Mouse (Mus musculus) cortical plate, adult 2 months (tissue): ENCODE data around the gene Cyp51. TPM values are rescaled to one million over a fixed set of nuclear protein-coding genes. Genes with fewer than 3 reads are reported as not detected.
"Not testable (repeated sequence)": the region's sequence is repeated elsewhere in the genome, so short reads cannot be mapped to it uniquely, and the experiment has no call there.

ENCODE experiments used
- H3K27ac ChIP-seq: fragments of 200-500 bp; 2 replicates; pipeline ENCODE4 v1.5.1; 2012; ENCODE audit warnings: low read length, control low read depth, inconsistent platforms; ENCODE audit not compliant: insufficient read depth
- H3K4me1 ChIP-seq: fragments of 200-500 bp; 2 replicates; pipeline ENCODE4 v1.6.1; 2011; ENCODE audit warnings: low read length; ENCODE audit not compliant: control insufficient read depth, insufficient read depth
- H3K4me3 ChIP-seq: fragments of 200-500 bp; 2 replicates; pipeline ENCODE4 v1.5.1; 2011; ENCODE audit warnings: mild to moderate bottlenecking, low read length, control low read depth; ENCODE audit not compliant: insufficient read depth
- CTCF ChIP-seq: fragments of 200-500 bp; IDR thresholded peaks from 2 replicates; pipeline ENCODE4 v1.5.1; 2011; ENCODE audit warnings: mild to moderate bottlenecking, control low read depth, low read length; ENCODE audit not compliant: insufficient read depth; ENCODE audit errors: extremely low read depth
- POLR2A ChIP-seq: fragments of 200-500 bp; IDR thresholded peaks from 2 replicates; pipeline ENCODE4 v1.6.1; 2011; ENCODE audit warnings: mild to moderate bottlenecking, low read length, control low read depth; ENCODE audit not compliant: insufficient read depth; ENCODE audit errors: extremely low read depth
- polyA plus RNA-seq: library from polyadenylated mRNA; depleted of rRNA; stranded (reverse); fragments of >200 nt; gene quantifications from 2 replicates; pipeline ENCODE4 v1.2.3, GENCODE M21; 2012; rRNA removed

Cyp51 gene
- polyA plus RNA-seq, result 55.4 and 67.2 TPM in 2 replicates

DNA sequence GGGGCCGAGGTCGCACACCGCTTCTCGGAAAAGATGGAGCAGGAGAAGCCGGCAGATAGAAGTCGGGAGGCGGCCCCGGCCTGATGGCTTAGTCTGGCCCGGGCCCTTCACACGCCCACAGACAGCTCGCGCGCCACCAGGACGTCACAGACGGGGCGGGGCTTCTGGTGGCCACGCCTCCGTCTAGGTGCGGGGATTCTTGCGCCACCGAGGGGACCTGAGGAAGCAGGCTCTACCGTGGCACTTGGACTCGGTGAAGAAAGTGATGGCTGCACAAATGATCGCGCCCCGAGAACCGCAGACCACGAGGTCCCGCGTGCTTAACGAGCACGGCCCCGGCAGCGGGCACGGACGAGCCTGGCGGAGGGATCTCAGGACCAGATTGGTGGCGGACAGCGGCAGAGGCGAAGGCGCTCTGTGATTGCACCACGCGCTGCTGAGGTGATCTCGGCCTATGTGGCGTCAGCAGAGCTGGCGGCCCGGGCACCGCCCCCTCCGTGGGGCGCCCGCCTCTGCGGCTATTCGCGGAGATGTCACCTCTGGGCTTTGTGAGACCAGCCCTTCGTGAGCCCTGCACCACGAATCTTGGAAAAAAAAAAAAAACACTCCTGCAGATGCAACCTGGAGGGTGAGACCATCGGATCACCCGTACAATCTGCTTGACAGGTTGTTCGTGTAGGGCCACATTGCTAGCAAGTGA lies at the start of gene Cyp51:
TSS of gene Cyp51 (minus strand) at position 406 of the 700 bp plus-strand sequence.
- no peaks in the 10 kb centered on the region; the same call in 1 of the 2 replicates for H3K4me1 ChIP-seq
- H3K4me3 ChIP-seq, result peak within 1 kb of the TSS; percentile 95
- H3K27ac ChIP-seq, result peak within 1 kb of the TSS; percentile 97
- TF ChIP-seq POLR2A (peak; percentile 66; the same call in 1 of the 2 replicates), CTCF (no peak)

DNA sequence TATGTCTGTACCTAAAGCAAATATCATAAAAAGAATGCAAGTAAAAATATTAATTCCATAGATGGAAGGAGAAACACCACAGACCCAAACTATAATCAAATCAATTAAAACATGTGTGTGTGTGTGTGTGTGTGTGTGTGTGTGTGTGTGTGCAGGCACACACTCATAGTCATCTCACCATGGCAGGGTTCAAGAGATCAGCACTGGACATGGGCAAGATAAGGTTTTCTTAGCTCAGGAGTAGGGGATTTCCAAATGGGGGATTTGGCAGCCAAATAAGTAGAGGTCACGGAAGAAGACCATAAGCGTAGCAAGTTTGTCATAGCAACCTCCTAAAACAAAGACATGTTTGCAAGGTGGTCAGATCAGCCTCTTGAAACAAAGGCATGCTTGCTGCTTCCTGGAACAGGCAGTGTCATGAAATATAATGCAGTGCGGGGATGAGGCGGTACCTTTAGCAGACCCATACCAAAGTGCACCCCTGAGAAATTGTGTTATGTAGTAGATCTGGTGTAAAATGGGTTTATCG lies 8.1 kb upstream of the Cyp51 start:
- no peaks in the 10 kb centered on the region for H3K4me1 ChIP-seq
- H3K27ac ChIP-seq, result no peak overlapping the region
- no peak for TF ChIP-seq CTCF
- no peak for TF ChIP-seq POLR2A
- H3K4me3 ChIP-seq, result no peak overlapping the region

DNA sequence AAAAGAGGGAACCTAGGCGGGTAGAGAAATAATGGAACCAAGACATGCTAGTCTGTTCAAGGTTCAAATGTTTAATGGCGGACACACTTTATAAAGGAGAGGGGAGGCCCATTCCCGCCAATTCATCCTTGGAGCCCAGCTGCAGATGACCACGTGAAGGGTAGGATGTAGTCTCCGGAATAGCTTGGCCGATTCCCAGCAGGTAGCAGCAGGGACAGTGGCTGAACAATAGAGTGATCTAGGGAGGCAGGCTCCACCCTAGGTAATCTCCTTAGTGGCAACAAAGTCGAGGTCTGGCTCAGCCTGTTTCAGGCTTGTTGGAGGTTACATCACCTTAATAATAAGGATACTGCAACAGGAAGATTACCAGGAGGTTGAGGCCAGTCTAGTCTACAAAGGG lies 2.5 kb upstream of the Cyp51 start:
- not testable (repeated sequence) for H3K27ac ChIP-seq, H3K4me1 ChIP-seq, H3K4me3 ChIP-seq

- no peaks in the 10 kb centered on the region; the same call in 1 of the 2 replicates for H3K4me1 ChIP-seq
- H3K27ac ChIP-seq, result no peak overlapping the region
- no peak overlapping the region for H3K4me3 ChIP-seq
- no peak for TF ChIP-seq POLR2A
These were observed 1.2 kb upstream of the Cyp51 start for GRCm38 (mm10) chr5:4105651-4106186.

DNA sequence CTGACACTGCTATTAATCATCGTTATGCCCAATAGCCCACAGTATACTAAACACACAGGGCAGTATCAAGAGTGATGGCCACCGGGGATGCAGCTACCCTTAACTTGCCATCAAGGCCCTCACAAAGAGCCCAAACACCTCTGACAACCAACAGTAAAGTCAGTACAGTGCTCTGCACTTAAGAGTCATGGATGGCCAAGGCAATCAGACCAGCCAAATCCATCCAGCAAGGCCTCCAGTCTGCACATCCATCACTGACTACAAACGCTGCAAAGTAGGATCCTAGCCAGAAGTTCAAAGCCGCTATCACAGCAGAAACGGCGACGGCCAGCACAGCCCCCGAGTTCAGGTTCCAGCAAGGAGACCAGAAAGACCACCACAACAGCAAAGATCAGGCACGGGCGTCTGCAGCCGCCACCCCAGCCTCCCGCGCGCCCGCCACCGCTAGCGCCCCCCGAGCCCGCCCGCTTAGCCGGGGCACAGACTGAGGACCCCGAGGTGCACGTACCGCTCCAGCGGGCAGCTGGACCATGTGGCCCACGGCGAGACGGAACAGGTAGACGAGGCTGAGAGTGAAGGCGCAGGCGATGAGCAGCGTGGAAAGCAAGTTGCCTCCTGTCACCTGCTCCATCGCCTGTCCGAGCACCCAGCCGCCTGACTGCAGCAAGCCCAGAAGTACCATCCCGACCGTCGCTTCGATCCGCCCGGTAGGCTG lies 763 bp downstream of the Cyp51 start:
- Histone ChIP-seq H3K27ac (peak overlapping the region; percentile 97), H3K4me1 (no peaks in the 10 kb centered on the region; the same call in 1 of the 2 replicates), H3K4me3 (peak overlapping the region; percentile 95)
- TF ChIP-seq CTCF (no peak), POLR2A (no peak)

DNA sequence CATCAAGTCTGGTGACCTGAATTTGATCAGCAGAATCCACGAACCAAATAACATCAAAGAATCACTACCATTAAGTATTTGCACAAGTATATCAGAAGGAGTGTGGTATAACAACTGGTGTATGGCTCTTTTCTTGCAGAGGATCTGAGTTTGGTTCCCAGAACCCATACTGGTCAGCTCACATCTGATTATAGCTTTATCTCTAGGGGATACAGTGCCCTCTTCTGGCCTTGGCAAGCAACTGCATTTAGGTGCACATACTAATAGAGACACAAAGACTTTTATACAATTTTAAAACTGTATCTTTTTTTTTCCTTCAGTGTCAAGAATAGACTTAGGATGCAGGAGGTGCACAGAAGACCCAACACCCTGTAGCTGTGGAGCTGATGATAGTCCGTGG lies 2.8 kb downstream of the Cyp51 start:
- Histone ChIP-seq H3K4me1 (no peaks in the 10 kb centered on the region; the same call in 1 of the 2 replicates), H3K27ac (no peak overlapping the region), H3K4me3 (no peak overlapping the region)
- TF ChIP-seq POLR2A (no peak), CTCF (no peak)

DNA sequence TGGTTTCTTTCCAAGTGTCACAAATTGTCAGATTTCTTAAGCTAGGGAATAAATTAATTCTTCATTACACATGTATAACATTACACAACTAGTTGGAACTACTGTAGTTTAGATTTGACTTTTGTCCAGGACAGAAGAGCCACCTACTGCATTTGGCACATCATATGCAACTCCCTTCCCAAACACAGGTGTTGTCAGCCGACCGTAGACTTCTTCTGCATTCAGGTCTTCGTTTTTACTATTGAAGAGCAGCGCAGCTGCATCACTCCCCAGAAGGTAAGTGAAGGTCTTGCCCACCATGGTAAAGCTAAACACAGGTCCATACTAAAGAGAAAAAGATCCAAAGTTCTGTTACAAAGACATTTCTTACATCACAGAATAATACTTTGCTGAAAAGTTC lies 3.5 kb downstream of the Cyp51 start:
- Histone ChIP-seq H3K27ac (no peak overlapping the region), H3K4me3 (no peak overlapping the region), H3K4me1 (no peaks in the 10 kb centered on the region; the same call in 1 of the 2 replicates)
- TF ChIP-seq CTCF, result no peak
- no peak for TF ChIP-seq POLR2A

- Histone ChIP-seq H3K4me3 (no peak overlapping the region), H3K4me1 (no peaks in the 10 kb centered on the region; the same call in 1 of the 2 replicates), H3K27ac (no peak overlapping the region)
- no peak for TF ChIP-seq POLR2A
- TF ChIP-seq CTCF, result no peak
These were observed 10.1 kb downstream of the Cyp51 start for GRCm38 (mm10) chr5:4094471-4094870.

DNA sequence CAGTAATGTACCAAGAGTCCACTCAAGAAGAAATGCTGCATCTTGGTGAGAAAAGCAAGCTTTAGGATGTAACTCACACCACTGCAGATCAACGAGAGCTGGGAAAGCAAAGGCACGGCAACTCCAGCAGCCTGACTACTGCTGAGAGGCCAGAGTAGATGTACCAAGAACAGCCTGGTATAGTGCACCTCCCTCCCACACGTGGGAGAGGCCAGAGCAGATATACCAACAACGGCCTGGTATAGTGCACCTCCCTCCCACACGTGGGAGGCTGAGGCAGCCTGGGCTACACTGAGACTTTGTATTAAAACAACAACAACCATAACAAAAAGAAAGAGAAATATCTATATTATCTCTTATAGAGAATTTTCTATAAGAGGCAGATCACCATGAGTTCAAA lies 16.4 kb downstream of the Cyp51 start:
- no peak overlapping the region for H3K27ac ChIP-seq
- no peaks in the 10 kb centered on the region for H3K4me1 ChIP-seq
- no peak overlapping the region for H3K4me3 ChIP-seq
- TF ChIP-seq CTCF, result no peak
- no peak for TF ChIP-seq POLR2A

DNA sequence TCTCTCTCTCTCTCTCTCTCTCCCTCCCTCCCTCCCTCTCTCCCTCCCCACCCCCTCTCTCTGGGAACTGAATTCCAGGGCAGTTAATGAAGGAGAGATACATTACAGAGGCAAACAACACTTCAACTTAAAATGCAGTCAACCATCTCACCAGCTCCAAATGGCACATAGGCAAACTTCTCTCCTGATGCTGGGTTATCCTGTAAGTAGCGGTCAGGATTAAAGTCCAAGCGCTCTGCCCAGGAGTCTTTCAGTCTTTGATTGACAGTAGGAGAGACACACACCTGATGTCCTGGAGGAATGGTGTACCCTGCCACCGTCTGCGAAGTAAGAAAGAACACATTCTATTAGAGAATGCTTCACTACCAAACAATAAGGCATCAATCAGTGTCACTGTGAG lies 18.2 kb downstream of the Cyp51 start:
- Histone ChIP-seq H3K4me3 (no peak overlapping the region), H3K27ac (no peak overlapping the region), H3K4me1 (no peaks in the 10 kb centered on the region)
- no peak for TF ChIP-seq CTCF
- TF ChIP-seq POLR2A, result no peak
